Mouse (Mus musculus) CH12F3 (cell line): ENCODE data around the gene Bicd2.

Experiments used
- in situ Hi-C: fragments of 300-500 bp; cut with MboI; formaldehyde crosslinking; loops from 2 replicates; pipeline ENCODE4 v1.14.3; 2020; ENCODE audit warnings: low sequenced_read_pairs

The Bicd2 gene

DNA sequence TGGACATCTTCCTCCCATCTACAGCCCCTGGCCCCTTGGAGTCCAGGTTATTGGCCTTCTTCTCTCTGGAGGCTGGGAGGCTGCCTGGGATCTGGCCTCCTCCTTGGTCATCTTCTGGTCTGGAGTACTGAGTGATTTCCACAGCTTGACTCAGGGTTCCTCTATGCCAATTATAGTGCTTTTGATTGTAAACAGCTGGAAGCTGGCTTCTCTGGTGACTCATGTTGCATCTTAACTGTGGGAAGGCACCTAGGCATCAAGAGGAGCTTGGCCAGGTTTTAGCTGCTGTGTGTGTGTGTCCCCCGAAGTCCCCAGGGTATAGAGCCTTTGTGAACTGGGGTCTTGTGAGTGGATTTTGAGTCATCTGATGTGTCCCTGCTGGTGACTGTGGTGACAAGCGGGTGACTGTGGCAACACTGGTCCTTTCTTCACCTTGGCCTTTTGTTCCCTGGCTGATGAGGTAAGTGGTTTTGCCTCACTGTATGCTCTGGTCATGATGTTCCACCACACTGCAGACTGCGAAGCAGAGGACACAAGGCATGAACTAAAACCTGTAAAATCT lies 53.6 kb downstream of the Bicd2 start:
- in situ Hi-C loops: no loop called here

DNA sequence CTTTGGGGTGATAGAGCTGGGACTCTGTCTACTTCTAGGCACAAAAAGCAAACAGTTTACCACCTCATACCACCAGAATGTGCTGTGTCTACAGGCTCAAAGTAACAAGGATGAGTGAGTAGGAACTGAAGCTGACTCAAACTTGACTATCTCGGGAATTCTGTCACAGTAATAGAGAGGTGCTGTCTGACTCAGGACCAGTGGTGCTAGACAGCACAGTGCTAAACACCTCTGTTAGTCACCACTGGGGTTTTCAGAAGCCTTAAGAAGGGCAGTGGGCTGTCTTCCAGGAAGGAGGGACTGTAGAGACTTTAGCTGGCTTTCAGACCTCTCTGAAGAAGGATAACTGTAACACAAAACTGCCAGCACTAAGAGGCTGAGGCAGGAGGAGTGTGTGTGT lies 55.4 kb downstream of the Bicd2 start:
- in situ Hi-C loops: no loop called here

DNA sequence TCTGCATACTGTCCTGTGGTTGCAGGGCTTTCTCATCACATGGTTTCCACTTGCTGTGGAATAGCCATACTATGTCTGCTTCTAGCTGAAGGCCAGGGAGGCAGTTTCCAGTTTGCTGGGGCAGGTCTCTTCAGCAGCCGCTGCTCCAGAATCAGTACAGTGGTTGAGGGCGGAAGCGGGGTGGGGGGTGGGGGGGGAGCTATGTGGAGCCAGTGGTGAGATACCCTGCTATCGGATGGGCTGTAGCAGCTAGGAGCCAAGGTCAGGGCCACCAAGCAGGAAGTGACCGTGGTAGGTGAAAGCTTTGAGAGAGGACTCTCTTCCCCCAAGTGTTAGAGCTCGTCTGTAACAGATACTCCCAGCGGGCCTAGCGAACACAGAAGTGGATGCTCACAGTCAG lies 56.8 kb downstream of the Bicd2 start:
- in situ Hi-C loops: no loop called here

DNA sequence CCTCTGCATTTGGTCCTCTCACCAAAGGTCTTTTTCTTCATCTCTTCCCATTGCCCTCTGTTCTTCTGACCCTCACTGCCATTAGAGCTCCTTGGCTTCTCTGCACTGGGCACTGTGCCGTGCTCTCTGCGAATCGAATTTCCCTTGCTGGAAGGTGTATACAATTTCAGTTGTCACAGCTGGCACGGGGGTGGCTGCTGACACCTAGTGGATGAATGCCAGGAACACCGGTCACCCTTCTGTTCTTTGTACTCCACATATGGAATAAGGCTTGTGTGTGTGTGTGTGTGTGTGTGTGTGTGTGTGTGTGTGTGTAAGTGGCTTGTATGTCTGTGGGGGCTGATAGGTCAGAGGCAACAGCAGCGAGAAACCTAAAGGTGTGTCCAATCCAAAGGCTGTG lies 58.8 kb downstream of the Bicd2 start:
- in situ Hi-C loops: no loop called here

DNA sequence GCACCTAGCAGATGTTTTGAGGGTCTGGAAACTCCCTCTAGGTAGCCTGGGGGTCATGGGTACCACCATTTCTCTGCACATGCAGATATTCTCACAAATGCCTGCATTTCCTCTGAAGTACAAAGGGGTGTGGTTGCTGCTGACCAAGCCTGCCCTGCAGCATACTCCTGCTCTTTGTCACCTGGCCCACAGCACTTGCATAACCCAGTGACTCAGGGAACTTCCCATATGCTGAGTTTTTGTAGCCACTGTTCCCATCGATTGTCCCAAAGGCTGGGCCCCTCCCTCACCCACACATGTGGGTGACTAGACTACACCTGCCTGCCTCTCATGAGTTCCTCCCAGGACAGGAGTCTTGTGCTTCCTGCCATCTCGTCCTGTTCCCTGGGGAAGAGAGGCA lies 61.2 kb downstream of the Bicd2 start:
- in situ Hi-C loops: no loop called here

DNA sequence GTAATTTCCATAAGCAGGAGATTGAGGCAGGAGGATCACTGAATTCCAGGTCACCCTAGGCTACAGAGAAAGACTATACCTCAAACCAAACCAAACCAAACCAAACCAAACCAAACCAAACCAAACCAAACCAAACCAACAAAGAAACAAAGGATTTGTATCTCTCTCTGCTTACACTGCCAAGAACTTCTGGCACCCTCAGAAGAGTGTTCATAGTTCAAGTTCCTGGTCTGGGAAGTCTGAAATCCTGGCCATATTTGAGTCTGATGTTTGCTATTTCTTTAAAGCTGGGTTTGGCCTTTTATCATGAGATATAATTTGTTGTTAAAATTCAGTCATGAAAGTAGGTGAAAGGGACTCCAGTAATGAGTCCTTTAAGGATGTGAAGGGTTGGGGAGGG lies 66.4 kb downstream of the Bicd2 start:
- in situ Hi-C loops: no loop called here

DNA sequence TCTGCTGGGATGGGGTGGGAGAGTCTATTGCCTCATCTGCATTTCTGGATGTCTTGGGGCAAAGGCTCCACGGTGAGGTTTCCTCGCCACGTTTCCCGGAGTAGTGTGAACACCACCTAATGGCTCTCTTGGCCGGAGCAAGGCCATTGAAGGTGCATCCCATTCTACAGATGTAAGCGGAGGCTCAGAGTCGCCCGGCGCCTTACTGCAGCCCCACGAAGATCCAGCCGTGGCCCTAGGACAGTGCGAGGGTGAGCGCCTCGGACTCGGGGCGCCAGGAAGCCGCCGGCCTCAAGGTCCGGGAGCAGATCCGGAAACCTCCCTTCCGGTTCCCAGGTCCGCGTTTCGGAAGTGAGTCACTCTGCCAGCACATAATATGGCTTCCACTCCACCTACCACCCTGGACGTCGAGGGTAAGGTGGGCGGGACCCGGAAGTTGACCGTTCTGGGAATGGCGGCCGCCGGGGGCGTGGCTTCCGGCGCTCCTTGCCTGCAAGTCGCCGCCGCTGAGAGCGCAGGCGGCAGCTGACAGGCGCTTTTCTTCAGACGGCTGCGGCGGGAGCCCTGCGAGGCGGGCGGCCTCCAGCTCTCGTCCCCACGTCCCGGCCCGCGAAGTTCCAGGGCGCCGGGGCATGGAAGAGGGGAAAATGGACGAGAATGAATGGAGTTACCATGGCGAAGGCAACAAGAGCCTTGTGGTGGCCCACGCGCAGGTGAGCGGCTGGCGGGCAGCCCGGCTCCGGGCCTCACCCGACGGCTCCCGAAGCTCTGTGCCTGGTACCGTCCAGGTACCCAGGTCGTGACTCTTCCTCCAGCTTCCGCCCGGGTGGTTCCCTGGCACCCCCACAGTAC lies 79.6 kb downstream of the Bicd2 start, which contains the start of gene Ippk:
Gene Ippk (plus strand): TSS at position 496 of the 852 bp plus-strand sequence.
- in situ Hi-C loops: no loop called here

DNA sequence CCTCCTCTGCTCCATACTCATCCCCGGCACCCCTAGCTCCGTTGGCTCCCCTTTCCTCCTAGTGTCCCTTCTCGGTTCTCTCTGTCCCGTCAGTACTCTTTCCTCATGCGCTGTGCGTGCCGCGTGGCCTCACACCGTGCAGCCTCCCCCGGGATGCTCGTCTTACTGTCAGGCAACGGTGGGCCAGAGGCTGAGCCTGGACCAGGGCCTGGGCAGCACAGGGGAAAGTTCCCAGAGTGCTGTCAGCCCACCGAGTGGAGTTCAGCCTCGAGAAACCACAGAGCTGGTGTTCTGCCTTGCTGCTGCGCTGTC lies 80.2 kb downstream of the Bicd2 start:
- in situ Hi-C loops: no loop called here

DNA sequence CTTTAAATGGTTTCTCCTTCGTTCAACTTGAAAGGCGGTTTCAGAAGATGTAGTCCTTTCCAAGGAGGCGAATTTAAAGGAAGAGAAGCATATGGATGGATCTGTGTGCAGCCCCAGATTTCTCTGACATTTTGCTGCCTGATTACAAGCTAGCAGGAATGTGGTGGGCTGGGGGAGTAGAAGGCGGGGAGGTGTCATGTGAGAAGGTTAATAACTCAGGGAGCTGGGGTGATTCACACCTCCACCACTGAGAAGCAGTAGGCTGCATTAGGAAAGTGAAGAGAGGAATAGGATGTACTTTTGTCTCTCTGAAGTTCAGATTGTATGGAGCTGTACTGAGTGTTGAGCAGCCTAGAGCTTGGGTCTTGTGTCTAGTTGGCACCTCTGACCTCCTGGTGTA lies 80.6 kb downstream of the Bicd2 start:
- in situ Hi-C loops: no loop called here

DNA sequence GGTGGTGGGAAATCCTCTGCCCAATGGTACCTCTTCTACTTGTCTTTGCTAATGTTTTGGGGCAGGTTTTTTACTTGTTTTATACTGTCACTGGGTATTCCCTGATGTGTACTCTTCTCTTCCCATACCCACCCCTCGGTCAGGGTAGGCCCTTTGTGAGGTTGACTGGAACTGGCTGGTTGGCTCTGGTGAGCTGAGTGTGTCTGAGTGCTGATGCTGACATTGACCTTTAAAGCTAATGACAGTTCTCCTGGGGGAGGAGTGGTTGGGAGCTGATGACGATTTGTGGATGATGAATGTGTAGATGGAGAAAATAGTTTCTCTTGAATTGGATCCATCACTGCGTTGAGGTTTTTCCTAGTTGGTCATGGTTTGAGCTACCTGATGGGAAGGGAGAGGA lies 85.4 kb downstream of the Bicd2 start:
- in situ Hi-C loops: no loop called here

DNA sequence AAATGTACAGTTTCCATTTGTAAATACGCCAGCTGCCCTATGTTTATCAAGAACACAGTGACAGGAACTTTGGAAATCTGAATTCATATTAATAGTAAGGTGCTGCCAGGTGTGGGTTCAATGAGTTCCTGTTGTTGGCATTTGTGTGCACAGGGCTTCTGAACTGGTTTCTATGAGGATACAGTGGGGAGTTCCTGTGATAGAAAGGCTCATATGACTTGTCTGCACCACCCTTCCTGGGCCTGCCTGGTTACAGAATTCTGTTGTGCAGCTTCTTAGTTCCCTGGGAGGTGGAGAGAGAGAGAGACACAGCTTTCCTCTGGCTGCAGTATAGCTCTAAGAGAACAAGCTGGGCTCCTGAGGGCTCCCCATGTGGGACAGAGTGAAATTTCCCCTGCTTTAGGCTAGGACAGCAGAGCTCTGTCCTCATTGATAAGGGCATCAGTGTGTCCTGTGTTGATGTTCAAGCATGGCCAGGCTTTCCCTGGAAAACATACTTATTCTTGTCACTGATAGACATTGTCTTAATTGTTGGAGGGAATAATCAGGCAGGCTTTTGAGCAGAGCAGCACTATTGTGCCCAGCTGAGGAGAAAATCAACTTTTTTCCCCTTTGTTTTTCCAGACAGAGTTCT lies 86.8 kb downstream of the Bicd2 start:
- in situ Hi-C loops: no loop called here

DNA sequence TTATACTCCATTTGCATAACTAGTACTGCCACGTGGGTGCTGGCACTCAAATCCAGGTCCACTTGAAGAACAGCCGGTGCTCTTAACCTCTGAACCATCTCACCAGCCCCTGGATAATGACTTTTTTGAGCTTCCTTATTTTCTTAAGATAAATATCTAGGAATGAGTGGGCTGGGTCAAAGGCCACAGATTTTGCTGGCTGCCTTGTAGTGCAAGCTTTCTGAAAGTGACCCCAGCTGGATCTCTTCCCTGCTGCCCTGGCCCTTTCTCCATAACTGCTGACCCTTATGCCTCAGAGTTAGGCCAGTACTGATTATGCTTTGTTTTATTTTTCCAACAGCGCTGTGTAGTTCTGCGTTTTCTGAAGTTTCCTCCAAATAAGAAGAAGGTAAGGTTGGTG lies 89.1 kb downstream of the Bicd2 start:
- in situ Hi-C loops: no loop called here

DNA sequence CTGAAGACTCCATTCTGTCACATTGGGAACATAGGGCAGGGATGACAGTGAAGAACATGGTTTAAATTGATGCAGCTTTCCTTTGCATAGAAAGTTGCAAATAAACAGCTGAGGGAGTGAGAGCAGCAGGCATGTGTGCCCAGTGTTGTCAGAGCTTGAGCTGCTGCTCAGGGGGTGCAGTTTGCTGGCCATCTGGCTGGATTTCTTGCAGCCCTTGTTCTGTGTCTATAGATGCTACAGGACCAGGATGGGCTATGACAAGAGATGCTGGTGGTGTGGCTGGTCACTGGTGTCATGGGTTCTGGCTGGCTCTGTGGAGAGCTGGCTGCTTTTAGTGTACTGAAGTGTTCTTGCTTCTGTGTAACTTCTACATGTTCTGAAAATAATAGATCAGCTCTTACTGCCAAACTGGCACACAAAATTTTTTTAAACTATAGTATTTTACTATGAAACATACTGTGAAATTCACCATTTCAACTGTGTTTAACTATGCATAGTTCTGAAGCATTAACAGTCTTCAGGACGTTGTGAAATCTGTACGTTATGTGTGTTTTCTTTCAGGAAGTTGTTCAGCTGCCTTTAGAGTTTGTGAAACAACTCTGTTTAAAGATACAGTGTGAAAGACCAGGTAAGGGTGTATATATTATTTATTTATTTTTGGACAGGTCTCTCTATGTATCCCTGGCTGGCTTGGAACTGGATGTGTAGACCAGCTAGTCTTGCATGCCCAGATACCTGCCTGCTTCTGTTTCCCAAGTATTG lies 92.1 kb downstream of the Bicd2 start:
- in situ Hi-C loops: no loop called here

DNA sequence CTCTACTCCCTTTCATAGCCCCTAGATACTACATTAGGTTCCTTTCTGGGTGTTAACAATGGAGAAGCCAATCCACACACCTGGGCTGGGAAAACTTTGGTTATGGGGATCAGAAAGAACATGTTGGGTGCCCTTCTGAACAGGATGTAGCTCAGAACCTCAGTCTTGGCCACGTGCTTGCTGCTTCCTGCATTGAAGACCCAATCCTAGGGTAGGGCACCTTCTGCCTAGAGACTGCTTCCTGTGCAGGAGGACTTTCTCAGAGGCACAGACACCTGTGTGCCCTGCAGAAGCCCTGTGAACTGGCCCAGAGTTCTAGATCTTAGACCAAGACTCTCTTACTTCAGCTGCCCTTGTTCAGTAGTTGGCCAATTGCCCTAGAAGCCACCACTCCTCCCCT lies 94.4 kb downstream of the Bicd2 start:
- in situ Hi-C loops: no loop called here

DNA sequence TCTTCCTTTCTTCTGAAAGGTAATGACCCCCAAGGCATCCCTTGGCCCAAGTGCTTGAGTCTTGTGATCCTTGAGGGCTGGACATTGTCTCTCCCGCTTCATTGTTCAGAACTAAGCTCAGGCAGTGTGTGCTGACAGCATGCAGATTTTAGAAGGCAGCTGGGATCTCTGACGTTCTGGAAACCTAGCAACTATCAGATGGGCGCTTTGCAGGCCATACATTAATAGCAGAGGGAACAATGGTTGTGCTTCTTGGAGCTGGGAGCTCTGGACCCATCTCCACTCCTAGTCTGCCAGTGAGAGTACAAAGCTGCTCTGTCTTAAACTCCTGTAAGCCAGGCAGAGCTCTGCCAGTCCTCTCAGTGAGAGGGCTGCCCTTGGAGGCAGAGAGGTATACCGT lies 94.8 kb downstream of the Bicd2 start:
- in situ Hi-C loops: no loop called here
